Mouse (Mus musculus) subcutaneous adipose tissue, adult 2 months (tissue): Measurements from ENCODE around the gene Wdr83. TPM values are rescaled to one million over a fixed set of nuclear protein-coding genes. Genes with fewer than 3 reads are reported as not detected.

Experiments used
- polyA plus RNA-seq: library from polyadenylated mRNA; depleted of rRNA; stranded (reverse); fragments of >200 nt; gene quantifications from 2 replicates; pipeline ENCODE4 v1.2.3, GENCODE M21; 2012; ENCODE audit warnings: low replicate concordance; rRNA removed

Wdr83 gene
- polyA plus RNA-seq = 33.8 and 37.5 TPM in 2 replicates

GRCm38 (mm10) chr8:85081216-85081555 lies at the start of gene Wdr83:
TSS of gene Wdr83 (minus strand) at chr8:85081306.

GRCm38 (mm10) chr8:85122995-85123394 lies 41.9 kb upstream of the Wdr83 start, which contains the start of gene Zfp791:
TSS of gene Zfp791 (minus strand) at chr8:85123095.

DNA sequence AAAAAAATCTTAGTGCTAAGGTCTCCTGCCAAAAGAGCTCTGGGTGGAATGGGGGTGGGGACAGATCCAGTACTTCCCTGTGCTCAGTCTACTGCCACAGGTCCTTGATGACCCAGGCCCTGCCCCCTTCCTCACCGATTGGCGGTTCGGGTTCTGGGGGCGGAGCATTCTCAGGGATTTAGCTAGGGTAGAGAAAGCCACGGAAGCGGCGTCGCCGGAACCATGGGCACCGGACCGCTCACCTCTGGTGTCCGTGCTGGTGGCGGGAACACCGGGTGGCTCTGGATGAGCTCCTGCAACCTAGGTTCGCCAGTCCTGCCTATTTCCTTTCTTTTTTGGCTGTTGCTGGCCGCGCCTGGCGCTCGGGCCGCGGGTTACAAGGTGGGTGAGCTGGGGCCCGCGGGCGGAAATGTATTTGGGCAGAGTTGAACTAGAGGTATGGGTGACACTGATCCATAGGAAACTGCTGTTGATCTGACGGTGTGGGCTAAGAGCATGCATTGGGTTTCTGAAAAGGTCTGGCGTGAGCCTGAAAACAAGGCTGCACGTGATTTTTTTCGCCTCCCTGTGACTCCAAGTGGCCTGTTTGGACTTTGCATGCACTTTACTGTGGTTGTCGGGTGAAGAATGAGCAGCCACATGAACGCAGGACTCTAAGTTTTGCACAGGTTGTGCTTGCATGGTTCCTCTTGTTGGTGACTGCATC lies 2.2 kb upstream of the Wdr83 start, which contains the start of gene Man2b1:
Gene Man2b1 (plus strand): TSS at position 163 of the 706 bp plus-strand sequence.

DNA sequence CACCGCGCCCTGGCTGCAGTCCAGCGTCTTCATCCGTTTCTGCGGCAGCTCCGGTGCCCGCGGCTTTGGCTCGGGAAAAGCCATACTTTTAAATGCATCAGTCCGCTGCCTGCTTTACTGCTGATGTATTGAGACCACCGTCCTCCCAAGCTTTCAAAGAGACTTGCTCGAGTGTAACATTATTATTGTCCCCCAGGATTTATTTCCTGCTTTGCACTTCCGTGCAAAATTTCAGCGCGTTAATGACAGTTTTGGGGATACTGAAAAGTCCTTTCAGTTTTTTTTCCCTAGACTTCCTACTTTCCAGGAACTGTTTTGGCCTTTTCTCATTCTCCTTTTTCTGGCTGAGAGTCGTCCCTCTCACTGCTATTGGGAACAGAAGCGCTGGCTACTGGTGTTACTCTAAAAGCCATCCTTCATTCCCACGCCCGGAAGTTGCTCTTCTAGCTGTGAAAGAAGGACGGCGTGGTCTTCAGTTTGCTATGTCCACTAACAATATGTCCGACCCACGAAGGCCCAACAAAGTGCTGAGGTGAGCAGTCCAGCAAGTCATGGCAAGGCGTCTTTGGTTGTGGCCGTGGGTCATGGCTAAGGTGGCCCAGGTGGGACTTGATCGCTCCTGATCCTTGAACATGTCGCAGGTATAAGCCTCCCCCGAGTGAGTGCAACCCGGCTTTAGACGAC lies 432 bp downstream of the Wdr83 start, which contains the start of gene Wdr83os:
Gene Wdr83os (plus strand): TSS at position 209 of the 684 bp plus-strand sequence.

GRCm38 (mm10) chr8:85071514-85072281 lies 9.4 kb downstream of the Wdr83 start, which contains the start of gene Dhps:
TSS of gene Dhps (plus strand) at chr8:85071757.

DNA sequence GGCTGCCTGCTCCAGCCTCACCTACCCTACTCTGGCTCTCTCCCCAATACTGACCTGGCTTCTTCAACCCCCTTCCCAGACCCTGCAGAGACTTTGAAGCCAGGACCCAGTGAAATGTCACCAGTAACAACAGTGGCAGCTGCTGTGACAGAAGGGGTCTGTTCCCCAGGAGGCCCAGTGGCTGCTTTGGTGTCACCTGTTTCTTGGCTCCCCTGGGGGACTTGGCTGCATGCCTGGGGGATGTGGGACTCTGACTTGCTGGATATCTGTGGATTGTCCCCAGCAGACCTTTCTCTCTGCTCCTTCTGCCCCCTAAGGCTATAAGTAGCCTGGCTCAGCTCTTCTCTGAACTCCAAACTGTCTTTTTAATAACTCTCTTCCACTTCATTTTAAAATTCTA lies 13.1 kb downstream of the Wdr83 start, which contains the start of gene Gm5741:
Gene Gm5741 (minus strand): TSS at position 1 of the 400 bp plus-strand sequence.

DNA sequence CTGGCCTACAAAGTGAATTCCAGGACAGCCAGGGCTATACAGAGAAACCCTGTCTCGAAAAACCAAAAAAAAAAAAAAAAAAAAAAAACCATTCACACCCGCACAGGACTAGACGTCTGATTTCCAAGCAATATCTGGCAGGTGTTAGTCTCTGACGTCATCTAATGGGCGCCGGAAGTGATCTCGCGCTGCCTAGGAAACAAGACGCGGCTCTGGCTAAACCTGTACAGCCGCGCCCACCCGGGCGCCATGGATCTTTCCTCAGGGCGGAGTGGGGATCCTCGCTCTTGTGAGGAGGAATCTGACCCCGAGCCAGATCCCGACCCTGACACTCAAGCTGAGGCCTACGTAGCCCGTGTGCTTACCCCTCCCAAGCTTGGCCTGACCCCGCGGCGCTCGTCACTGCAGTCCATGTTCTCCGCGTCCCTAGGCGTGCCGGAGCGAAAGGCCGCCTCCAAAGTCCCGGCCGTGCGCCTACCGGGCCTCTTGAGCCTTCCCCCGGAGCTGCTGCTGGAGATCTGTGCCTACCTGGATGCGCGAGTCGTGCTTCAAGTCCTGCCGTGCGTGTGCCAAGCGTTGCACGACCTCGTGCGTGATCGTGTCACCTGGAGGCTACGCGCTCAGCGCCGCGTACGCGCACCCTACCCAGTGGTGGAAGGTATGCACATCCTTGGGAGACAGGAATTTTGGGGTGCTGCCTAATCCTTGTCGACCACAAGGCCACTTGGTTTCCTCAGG lies 21.1 kb downstream of the Wdr83 start, which contains the start of gene Fbxw9:
Gene Fbxw9 (plus strand): TSS at position 177 of the 738 bp plus-strand sequence.

DNA sequence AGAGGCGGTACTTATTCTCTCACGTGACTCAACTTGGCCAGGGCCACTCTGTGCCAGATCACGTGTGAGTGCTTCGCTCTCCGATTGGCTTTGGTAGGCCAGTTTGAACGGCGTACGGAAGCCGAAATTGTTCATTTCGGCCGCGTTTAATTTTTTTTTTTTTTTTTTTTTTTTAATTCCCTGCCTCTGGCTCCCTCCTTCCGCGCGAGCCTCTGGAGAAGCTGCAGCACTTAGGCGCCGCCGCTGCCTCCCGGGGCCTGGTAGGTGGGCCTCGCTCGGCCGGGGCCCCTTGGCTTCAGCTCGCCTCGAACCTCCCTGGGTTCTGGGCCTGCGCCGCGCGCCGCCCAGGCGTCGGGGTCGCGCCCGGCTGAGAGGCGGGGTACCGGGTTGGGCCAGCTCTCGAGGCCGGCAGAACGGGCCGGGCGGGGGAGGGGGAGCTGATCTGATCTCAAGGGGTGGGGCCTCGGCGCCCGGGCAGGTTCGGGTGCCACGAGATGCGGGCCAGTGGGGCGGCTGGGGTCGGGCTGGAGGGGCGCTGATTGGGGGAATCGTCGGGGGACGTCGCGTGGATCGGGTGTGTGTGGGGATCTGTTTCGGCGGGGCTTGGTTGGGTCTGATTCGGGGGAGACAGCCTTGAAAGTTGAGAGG lies 44.3 kb downstream of the Wdr83 start, which contains the start of gene Tnpo2:
Gene Tnpo2 (plus strand): TSS at position 198 of the 648 bp plus-strand sequence.

GRCm38 (mm10) chr8:85026670-85027515 lies 54.2 kb downstream of the Wdr83 start, which contains the start of gene Trir:
TSS of gene Trir (plus strand) at chr8:85026823.

DNA sequence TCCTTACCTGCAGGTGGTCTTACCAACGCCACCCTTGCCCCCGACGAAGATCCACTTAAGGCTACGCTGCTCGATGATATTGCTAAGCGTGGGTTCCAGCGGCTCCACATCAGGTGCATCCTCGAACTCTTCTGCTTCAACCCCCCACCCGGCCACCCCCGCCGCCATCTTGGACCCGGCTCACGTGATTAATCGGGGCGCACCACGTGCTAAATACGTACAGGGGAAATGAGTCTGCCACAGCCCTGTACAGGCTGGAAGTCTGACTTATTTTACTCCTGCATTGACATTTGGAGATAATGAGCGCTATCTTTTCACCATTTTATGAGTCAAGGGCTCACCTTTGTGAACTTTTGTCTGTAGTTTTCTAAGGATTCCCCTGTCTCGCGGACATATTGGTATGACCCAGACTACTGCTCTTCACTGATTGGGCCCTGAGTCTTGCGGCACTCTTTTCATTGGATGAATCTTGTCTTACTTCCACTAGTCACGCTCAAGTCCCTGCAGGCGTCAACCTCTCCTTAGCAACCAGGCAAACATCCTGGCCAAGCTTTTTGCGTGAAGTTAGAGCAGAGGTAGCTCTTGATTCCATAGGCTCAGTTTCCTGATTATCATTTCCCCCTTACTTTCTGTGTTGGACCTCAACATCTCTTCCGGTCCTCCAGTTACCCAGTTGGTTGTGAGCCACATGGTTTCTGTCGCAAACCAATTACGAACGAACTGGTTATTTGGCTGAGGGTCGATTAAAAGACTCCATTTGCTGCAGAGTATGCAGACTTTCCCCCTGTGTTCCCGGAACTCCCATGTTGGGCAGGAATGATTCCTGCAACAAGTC lies 55.8 kb downstream of the Wdr83 start, which contains the start of gene Asna1:
Gene Asna1 (minus strand): TSS at position 184 of the 835 bp plus-strand sequence.

Other genes with a start within 250 kb of the Wdr83 start
- 10.2 and 33.6 TPM in 2 replicates for gene Gadd45gip1, start 249.8 kb downstream of the Wdr83 start, polyA plus RNA-seq
- gene Rad23a, start 240.6 kb downstream of the Wdr83 start, polyA plus RNA-seq = 104 and 105 TPM in 2 replicates
- 216 and 341 TPM in 2 replicates for gene Calr, start 234.4 kb downstream of the Wdr83 start, polyA plus RNA-seq
- gene Farsa, start 224.3 kb downstream of the Wdr83 start, polyA plus RNA-seq = 43.3 and 77.7 TPM in 2 replicates
- 1.1 and 2.7 TPM in 2 replicates for gene Syce2, start 209.2 kb downstream of the Wdr83 start, polyA plus RNA-seq
- gene Gcdh, start 187.4 kb downstream of the Wdr83 start, polyA plus RNA-seq = 87.4 and 112 TPM in 2 replicates
- gene Klf1, start 179.4 kb downstream of the Wdr83 start, polyA plus RNA-seq = 0.22 and 0.30 TPM in 2 replicates
- gene Dnase2a, start 172.7 kb downstream of the Wdr83 start, polyA plus RNA-seq = 29.4 and 31.5 TPM in 2 replicates
- gene Mast1, start 143.9 kb downstream of the Wdr83 start, polyA plus RNA-seq = 0.03 and 0.10 TPM in 2 replicates
- not detected in 2 replicates for gene Rtbdn, start 134.3 kb downstream of the Wdr83 start, polyA plus RNA-seq
- gene Gm49661, start 111.9 kb downstream of the Wdr83 start, polyA plus RNA-seq = not detected in 2 replicates
- 246 and 252 TPM in 2 replicates for gene Prdx2, start 111.7 kb downstream of the Wdr83 start, polyA plus RNA-seq
- 38.6 and 47.8 TPM in 2 replicates for gene Rnaseh2a, start 111.5 kb downstream of the Wdr83 start, polyA plus RNA-seq
- gene Junb, start 102.6 kb downstream of the Wdr83 start, polyA plus RNA-seq = 35.0 and 39.1 TPM in 2 replicates
- 2.5 and 10.6 TPM in 2 replicates for gene Hook2, start 90.7 kb downstream of the Wdr83 start, polyA plus RNA-seq
- gene Best2, start 66.8 kb downstream of the Wdr83 start, polyA plus RNA-seq = not detected in 2 replicates
- 184 and 205 TPM in 2 replicates for gene Asna1, start 56.0 kb downstream of the Wdr83 start, polyA plus RNA-seq
- 61.2 and 143 TPM in 2 replicates for gene Trir, start 54.5 kb downstream of the Wdr83 start, polyA plus RNA-seq
- gene Tnpo2, start 44.4 kb downstream of the Wdr83 start, polyA plus RNA-seq = 74.9 and 104 TPM in 2 replicates
- gene Fbxw9, start 21.3 kb downstream of the Wdr83 start, polyA plus RNA-seq = 36.0 and 48.0 TPM in 2 replicates
- gene Gm5741, start 13.3 kb downstream of the Wdr83 start, polyA plus RNA-seq = 0.85 TPM in 1 of 2 replicates, not detected in the other
- 31.5 and 54.1 TPM in 2 replicates for gene Dhps, start 9.5 kb downstream of the Wdr83 start, polyA plus RNA-seq
- gene Wdr83os, start 566 bp downstream of the Wdr83 start, polyA plus RNA-seq = 156 and 164 TPM in 2 replicates
- gene Man2b1, start 2.0 kb upstream of the Wdr83 start, polyA plus RNA-seq = 98.6 and 103 TPM in 2 replicates
- 0.86 and 1.5 TPM in 2 replicates for gene Zfp791, start 41.8 kb upstream of the Wdr83 start, polyA plus RNA-seq
- gene Cks1brt, start 70.6 kb upstream of the Wdr83 start, polyA plus RNA-seq = not detected in 2 replicates
- gene Olfr371, start 144.7 kb upstream of the Wdr83 start, polyA plus RNA-seq = not detected in 2 replicates
- gene Orc6, start 218.3 kb upstream of the Wdr83 start, polyA plus RNA-seq = 16.0 and 20.7 TPM in 2 replicates
- gene Vps35, start 218.5 kb upstream of the Wdr83 start, polyA plus RNA-seq = 31.2 and 34.6 TPM in 2 replicates